Mouse (Mus musculus): Measurements from ENCODE around the gene Rapgef1. TPM values are rescaled to one million over a fixed set of nuclear protein-coding genes. Genes with fewer than 3 reads are reported as not detected.
A peak's percentile ranks its signal among the peaks of the same experiment; 100 is the strongest.

Rapgef1 gene
- polyA plus RNA-seq, 1 experiment, result 44.3 TPM

DNA sequence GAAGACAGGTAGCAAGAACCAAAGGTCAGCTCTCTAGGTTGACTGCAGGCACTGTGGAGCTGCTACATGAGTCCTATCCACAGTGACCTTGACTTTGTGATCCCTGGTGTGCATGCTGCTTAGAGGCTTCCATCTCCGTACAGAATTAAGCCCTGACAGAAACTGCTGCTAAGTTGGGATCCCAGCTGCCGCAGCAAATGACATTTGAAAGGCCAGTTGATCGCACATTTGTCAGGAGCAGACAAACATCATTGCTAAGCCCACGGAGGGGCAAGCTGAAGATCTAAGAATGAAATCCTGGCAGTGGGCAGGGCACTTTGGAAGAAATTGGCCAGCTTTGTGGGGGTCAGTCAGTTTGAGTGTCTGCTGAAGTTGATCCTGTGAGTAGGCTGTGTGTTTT lies 51.9 kb downstream of the Rapgef1 start:
- TF ChIP-seq GATA1 (IDR thresholded peaks at IDR 0.05; ENCODE audit: low read length), result no peak

DNA sequence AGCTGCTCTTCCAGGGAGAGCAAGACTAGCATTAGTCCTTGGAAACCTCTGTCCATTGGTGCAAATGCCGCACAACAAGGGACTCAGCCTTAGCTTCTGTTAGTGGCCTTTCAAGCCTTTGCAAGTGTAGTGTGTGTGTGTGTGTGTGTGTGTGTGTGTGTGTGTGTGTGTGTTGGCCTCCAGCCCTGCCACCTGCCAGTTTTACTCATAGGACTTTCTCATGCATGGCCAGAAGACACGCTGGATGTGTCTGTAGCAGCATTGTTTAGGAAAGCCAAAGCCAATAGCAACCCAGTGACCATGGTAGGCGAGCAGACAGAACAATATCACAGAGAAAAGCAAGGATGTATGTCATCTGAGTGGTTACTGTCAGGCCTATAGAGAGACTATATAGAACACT lies 52.3 kb downstream of the Rapgef1 start:
- TF ChIP-seq GATA1 (IDR thresholded peaks at IDR 0.05; ENCODE audit: low read length), result no peak

DNA sequence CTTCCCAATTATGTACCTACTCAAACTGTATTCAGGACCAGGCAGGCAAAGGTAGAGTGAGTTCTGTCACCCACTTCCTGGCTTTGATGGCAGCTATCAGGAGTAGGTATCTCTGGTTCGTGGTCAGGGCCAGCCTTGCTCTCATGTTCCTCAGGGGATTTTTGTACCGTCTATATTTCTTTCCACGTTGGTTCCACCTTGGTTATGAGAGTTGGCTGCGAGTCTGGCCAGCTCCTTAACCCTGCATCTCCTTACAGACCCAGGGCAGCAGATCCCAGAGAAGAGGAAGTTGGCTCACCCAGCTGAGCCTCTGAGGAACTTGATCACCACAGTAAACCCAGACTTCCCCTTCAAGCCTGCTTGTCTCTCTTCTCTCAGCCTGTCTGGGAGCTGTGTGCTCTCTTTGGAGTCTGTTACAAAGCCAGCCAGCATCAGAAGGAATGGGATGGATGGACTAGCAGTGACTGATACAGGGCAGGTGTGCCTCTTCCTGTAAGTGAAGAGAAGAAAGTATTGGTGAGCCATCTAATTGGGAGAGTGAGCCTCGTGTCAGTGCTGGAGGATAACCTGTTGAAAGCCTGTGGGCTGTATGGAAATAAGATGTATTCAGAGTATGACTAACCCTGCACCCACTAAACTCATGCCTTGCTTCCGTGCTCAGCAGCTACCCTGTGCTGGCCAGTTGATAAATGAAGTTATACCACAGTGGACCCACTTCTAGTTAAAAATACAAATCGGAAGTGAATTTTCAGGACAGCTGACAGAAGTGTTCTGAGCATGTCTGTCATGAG lies 53.4 kb downstream of the Rapgef1 start:
- no peak for TF ChIP-seq GATA1 (IDR thresholded peaks at IDR 0.05; ENCODE audit: low read length)

DNA sequence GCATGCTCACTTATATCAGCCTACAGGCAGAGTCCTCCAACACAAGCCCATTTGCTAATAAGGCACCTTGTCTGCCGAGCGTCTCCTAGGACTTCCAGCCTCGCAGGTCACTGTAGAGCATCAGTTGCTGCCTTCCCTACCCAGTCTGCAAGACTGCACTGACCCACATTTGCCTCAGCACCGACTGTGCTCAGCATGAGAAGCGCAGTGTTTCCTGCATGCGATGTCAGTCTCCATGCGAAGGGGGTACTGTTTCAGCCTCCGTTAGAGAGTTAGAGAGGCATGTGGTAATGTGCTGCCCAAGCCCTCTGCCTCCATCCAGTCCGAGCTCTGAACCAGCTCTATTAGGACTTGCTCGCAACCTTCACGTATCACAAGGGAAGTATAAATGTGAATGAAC lies 54.6 kb downstream of the Rapgef1 start:
- TF ChIP-seq GATA1 (IDR thresholded peaks at IDR 0.05; ENCODE audit: low read length), result no peak

DNA sequence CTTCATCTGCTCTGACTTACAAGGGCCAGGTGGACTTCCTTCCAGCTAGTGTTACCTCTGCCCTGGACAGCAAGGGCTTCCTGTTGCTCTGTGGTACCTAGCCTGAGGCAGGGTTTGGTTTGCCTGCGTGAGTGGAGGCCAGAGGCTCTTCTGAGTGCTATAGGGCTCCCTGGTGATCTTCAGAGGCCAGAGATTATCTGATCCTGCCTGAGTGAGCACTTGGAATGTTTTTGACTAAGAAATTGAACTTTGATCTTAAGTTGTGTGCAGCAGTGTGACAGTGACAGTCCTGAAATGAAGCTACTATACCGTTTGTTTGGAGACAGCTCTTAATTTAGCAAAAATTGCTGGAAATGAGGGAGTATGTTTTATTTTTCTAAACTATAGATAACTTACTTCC lies 55.0 kb downstream of the Rapgef1 start:
- no peak for TF ChIP-seq GATA1 (IDR thresholded peaks at IDR 0.05; ENCODE audit: low read length)

DNA sequence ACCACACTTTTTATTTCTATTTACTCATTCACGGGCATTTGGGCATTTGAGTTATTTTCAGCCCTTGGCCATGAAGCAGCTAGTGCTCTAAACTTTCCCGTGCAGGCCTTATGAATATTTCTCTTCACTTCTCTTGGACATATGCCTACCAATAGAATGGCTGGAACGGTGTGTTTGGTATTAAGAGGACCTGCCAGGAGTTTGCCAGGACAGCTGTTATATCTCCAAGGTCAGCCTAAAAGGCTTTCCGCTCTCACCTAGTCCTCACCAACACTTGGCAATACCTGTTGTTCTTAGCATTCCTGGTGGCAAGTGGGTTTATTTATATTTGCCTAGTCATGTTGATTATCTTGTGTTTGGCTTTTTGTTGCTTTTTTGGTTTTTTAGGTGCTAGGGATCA lies 56.3 kb downstream of the Rapgef1 start:
- no peak for TF ChIP-seq GATA1 (IDR thresholded peaks at IDR 0.05; ENCODE audit: low read length)

DNA sequence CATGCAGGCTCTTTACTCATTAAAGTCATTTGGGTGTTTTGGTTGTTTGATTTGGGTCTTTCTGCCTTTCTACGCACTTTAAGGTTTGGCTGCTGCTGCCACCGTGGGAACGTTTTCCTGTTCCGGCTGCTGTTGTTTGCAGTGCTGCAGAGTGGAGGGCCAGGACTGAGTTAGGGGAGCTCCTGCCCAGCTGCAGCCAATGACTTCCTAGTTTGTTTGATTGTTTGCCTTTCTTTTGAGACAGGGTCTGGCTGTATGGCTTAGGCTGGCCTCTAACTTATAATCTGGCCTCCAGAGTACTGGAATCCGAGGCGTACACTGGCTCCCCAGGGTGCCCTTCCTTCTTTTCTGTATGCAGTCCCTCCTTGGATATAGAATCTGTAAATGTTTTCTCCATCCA lies 57.0 kb downstream of the Rapgef1 start:
- TF ChIP-seq GATA1 (IDR thresholded peaks at IDR 0.05; ENCODE audit: low read length), result no peak

DNA sequence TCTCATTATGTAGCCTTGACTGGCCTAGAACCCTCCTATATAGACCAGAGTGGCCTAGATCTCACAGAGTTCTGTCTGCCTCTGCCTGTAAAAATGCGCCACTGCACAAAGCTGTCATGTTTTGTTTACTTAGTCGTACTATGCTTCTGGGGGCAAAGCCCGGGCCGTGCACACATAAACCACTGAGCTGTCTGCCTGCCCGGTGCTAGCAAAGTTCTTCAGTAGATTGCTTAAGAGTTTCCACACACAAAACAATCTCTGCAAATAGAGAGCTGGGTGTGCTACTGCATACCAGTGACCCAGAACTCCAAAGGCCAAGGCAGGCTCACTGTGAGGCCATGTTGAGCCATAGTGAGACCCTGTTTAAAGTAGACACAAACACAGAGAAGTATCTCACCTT lies 58.3 kb downstream of the Rapgef1 start:
- no peak for TF ChIP-seq GATA1 (IDR thresholded peaks at IDR 0.05; ENCODE audit: low read length)

DNA sequence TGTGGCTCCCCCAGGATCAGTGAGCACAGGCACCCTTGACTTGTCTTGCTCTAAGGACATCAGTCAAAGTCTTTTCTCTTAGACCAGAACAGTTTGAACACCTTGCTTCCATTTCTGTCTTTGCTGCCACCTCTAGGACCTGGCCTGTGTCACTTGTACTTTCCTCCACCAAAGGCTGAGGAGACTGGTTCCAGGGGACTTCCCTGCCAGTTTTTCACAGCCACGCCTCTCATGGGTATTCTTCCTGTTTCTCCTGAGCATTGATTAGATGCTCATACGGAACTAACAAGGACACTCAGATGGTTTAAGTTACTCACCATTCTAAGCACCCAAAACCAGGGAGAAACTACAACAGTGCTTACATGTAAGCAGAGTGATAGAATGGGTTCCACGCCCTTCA lies 59.0 kb downstream of the Rapgef1 start:
- TF ChIP-seq GATA1 (IDR thresholded peaks at IDR 0.05; ENCODE audit: low read length), result no peak

DNA sequence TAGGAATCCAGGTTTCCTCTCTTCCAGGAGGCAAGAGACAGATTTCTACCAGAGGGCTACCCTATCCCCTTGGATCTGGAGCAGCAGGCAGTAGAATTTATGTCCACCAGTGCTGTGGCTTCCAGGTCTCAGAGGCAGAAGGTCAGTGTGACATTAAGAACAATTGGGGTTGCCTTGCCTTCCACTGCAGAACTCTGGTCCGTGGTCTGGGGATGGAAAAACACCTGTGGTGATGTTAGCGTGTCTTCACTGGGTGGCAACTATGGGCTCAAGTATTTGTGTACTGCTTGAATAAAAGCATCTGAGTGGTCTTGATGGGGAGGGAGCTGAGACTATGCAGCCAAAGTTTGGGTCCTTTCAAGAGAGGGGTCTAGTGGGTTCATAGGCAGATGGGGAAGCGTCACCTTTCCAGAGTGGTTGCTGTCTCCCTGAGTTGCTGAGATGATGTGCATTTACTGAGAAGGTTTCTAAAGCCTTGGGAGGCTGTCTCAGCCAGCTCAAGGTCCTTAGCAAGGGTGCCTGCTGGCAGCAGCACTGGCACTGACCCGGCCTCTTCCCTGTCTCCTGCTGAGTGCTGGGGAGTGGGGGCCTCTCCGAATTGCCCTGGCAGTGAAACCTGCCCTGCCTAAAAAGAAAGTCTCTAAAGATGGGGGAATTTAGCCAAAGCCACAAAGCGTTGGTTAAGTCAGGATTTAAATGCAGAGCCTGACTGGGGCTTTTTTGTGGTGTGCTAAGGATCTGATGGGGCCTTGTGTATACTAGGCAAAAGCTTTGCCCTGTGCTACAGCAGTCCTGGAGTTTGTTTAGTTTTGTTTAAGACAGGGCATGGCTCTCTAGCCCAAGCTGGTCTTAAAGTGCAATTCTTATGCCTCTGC lies 60.4 kb downstream of the Rapgef1 start:
- no peak for TF ChIP-seq GATA1 (IDR thresholded peaks at IDR 0.05; ENCODE audit: low read length)

DNA sequence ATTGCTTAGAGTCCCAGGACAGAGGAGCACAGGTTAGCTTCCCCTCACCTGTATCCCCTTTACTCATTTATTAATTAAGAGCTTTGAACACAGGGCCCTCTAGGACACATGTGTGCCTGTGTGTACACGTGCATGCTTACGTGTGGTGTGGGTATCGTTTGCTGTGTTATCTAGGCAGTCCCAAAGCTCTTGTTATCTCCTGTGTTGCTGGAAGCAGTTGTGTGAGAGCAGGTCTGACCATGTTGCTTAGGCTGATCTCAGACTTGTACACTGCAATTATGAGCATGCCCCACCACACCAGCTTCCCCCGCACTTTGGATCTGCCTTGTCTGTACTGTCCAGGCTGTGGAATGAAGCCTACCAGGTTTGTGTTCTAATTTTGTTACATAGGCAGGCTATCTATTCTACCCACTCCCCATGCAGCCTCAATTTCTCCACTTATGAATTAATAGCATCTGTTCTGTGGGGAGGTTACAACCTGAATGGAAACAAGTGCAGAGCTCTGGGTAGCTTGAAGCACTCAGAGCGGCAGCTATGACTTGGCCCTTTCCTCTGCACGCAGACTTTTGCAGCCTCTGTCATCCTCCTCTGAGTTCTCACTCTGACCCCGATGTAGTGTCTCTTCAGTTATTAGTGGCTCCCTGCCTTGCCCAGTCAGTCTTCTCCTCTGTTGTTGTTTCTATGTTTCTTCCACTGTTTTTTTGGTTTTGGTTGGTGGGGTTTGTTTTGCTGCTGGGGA lies 63.9 kb downstream of the Rapgef1 start:
- peak; percentile 29 for TF ChIP-seq GATA1 (IDR thresholded peaks at IDR 0.05; ENCODE audit: low read length)

DNA sequence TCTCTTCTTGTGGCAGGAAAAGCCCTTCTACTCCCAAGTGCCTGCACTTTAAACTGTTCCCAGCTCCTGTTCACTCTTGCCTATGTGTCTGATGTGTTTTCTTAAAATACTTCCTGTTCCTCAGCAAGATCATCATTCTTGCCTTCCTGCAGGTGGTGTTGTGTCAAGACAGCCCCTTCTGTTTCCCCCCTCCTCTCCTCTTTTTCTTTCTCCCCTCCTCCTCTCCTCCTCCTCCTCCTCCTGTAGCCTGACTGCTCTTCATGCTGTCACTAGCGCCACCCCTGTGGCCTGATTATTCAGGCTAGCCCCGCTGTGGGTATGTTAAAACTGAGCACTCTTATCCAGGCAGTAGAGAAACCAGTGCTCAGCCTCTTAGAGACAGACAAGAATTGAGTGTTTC lies 65.0 kb downstream of the Rapgef1 start:
- no peak for TF ChIP-seq GATA1 (IDR thresholded peaks at IDR 0.05; ENCODE audit: low read length)

DNA sequence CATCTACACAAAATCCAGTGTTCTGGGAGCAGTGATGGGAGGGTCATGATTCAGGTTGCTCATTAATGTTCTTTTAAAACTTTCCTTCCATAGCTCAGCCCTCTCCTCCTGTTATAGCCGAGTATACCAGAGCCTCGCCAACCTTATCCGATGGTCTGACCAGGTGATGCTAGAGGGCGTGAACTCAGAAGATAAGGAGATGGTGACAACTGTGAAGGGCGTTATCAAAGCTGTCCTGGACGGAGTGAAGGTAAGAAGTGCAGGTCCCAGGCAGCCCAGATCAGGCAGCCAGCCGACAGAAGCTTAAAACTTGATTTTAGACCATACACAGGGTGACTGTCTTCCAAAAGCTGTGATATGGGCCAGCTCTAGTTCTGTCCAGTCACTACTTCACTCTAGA lies 69.5 kb downstream of the Rapgef1 start:
- no peak for TF ChIP-seq GATA1 (IDR thresholded peaks at IDR 0.05; ENCODE audit: low read length)

DNA sequence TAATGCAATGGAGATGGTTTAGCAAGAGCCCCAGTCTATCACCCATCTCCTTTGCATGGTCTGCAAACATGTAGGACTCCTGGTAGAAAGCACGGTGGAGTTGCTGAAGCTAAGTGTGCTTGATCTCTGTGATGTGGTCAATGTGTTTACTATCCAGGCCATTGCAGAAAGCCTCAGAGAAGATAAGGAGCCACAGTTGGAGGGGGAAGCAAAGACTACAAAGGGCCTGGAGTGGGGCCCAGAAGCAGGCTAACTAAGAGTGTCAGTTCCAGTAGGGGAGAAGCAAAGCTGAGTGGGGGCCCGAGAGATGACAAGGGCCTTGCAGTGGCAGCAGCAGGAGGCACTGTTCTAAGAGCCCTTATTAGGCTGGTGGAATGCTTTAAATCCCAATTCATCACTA lies 70.0 kb downstream of the Rapgef1 start:
- no peak for TF ChIP-seq GATA1 (IDR thresholded peaks at IDR 0.05; ENCODE audit: low read length)

DNA sequence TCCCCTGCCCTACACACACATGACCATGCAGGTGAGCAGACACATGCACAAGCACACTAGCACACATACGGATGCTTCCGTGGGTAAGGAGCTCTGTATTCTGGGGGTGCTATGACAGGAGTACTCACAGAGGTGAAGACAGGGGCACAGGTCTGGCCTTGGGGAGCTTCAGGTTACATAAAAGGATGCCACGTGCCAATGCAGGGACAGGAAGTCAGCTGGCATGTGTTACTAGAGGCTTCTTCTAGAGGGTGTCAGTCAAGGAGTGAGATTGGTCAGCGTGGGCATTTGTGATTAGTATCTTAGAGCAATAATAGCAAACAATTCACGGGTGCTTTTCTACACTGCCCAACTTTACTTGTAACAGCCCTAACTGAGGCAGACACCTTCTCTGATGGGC lies 71.5 kb downstream of the Rapgef1 start:
- TF ChIP-seq GATA1 (IDR thresholded peaks at IDR 0.05; ENCODE audit: low read length), result no peak

DNA sequence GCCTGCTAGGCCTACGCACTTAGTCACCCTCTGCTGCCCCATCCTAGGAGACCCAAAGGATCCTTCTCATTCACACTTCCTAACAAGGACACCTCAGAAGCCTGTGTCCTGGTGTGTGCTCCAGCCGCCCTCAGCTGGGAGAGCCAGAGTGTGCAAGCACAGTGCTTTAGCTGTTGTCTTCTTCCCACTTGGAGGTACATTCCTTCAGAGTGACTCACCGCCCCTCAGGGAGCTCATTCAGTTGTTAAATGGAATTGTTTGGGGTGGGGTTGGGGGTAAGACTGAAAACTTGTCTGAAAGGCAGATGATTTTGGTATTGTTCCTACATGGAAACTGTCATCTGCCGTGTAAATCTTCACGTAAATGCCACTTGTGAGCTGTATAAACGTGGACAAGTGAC lies 72.0 kb downstream of the Rapgef1 start:
- TF ChIP-seq GATA1 (IDR thresholded peaks at IDR 0.05; ENCODE audit: low read length), result no peak
